Mouse (Mus musculus) myocyte (in vitro differentiated cells): ENCODE data around the gene Creb3l2.

Experiments
- E2F4 ChIP-seq: IDR thresholded peaks from one replicate; pipeline ENCODE4 v1.6.1; 2011; ENCODE audit warnings: mild to moderate bottlenecking, control low read depth, moderate library complexity; ENCODE audit not compliant: insufficient read depth
- MYOD1 ChIP-seq, 3 experiments: IDR thresholded peaks; one replicate each; pipeline ENCODE4 v1.6.1; 2011; ENCODE audit warnings: control low read depth in 2 of 3, low read depth in 2 of 3, mild to moderate bottlenecking in 2 of 3, moderate library complexity in 1 of 3; ENCODE audit not compliant: insufficient read length in 2 of 3, control insufficient read depth in 1 of 3
- MYOG ChIP-seq, 3 experiments: IDR thresholded peaks; one replicate each; pipeline ENCODE4 v1.6.1; 2011; ENCODE audit warnings: control low read depth in 2 of 3, low read depth in 2 of 3, mild to moderate bottlenecking in 2 of 3; ENCODE audit not compliant: insufficient read length in 2 of 3, control insufficient read depth in 1 of 3, insufficient read depth in 1 of 3
- POLR2A ChIP-seq: IDR thresholded peaks from one replicate; pipeline ENCODE4 v1.6.1; 2011; ENCODE audit warnings: low read depth, mild to moderate bottlenecking, control low read depth, moderate library complexity; ENCODE audit not compliant: insufficient read length
- POLR2AphosphoS2 ChIP-seq: IDR thresholded peaks from one replicate; pipeline ENCODE4 v1.6.1; 2011; ENCODE audit warnings: low read depth, control low read depth; ENCODE audit not compliant: insufficient read length
- USF1 ChIP-seq: IDR thresholded peaks from one replicate; pipeline ENCODE4 v1.6.1; 2011; ENCODE audit warnings: low read depth, mild to moderate bottlenecking, control low read depth, moderate library complexity

GRCm38 (mm10) chr6:37442781-37443180 is 835 bp upstream of the Creb3l2 start:
- TF ChIP-seq MYOG (IDR thresholded peaks at IDR 0.05; ENCODE audit: control insufficient read depth in 1 of 3, insufficient read depth in 1 of 3, insufficient read length in 2 of 3, low read depth in 2 of 3) (no peak), POLR2AphosphoS2 (no peak), POLR2A (no peak), MYOD1 (IDR thresholded peaks at IDR 0.05; ENCODE audit: control insufficient read depth in 1 of 3, insufficient read length in 2 of 3, low read depth in 2 of 3) (no peak), E2F4 (no peak), USF1 (no peak)
